Mouse (Mus musculus) natural killer cell, adult 2 months (primary cell): ENCODE data around the gene B020031M17Rik.
"Not testable (repeated sequence)": the region's sequence is repeated elsewhere in the genome, so short reads cannot be mapped to it uniquely, and the experiment has no call there.

Experiments
- DNase-seq, 2 experiments: peaks; one replicate each; pipeline ENCODE4 v3.0.0; 2022; ENCODE audit warnings: low spot score in 2 of 2

The B020031M17Rik gene

GRCm38 (mm10) chr13:119950706-119951105, at the start of gene B020031M17Rik:
Gene B020031M17Rik, minus strand, starts transcription at chr13:119950806.
- DNase-seq: not testable (repeated sequence)

GRCm38 (mm10) chr13:119999215-119999614, 48.6 kb upstream of the B020031M17Rik start:
- not testable (repeated sequence) for DNase-seq

GRCm38 (mm10) chr13:119998442-119999086, 48.0 kb upstream of the B020031M17Rik start:
- not testable (repeated sequence) for DNase-seq

GRCm38 (mm10) chr13:119991917-119992496, 41.4 kb upstream of the B020031M17Rik start:
- not testable (repeated sequence) for DNase-seq

GRCm38 (mm10) chr13:119991264-119991663, 40.7 kb upstream of the B020031M17Rik start:
- not testable (repeated sequence) for DNase-seq

- not testable (repeated sequence) for DNase-seq
Observed at GRCm38 (mm10) chr13:119969163-119969562, 18.6 kb upstream of the B020031M17Rik start.

- DNase-seq: not testable (repeated sequence)
Observed at GRCm38 (mm10) chr13:119968193-119968592, 17.6 kb upstream of the B020031M17Rik start.

- DNase-seq: not testable (repeated sequence)
Observed at GRCm38 (mm10) chr13:119965968-119966367, 15.4 kb upstream of the B020031M17Rik start.

GRCm38 (mm10) chr13:119965302-119965952, 14.8 kb upstream of the B020031M17Rik start:
- DNase-seq: not testable (repeated sequence)

- not testable (repeated sequence) for DNase-seq
Observed at GRCm38 (mm10) chr13:119962856-119963255, 12.2 kb upstream of the B020031M17Rik start.

GRCm38 (mm10) chr13:119955567-119955966, 5.0 kb upstream of the B020031M17Rik start:
- not testable (repeated sequence) for DNase-seq

- not testable (repeated sequence) for DNase-seq
Observed at GRCm38 (mm10) chr13:119955089-119955488, 4.5 kb upstream of the B020031M17Rik start.

- DNase-seq: not testable (repeated sequence)
Observed at GRCm38 (mm10) chr13:119929172-119929571, 21.4 kb downstream of the B020031M17Rik start, which contains the start of gene Gm21761. Gene Gm21761, minus strand, starts transcription at chr13:119929272.

GRCm38 (mm10) chr13:119924597-119925340, 25.8 kb downstream of the B020031M17Rik start:
- DNase-seq: not testable (repeated sequence)

GRCm38 (mm10) chr13:119916966-119917722, 33.5 kb downstream of the B020031M17Rik start:
- not testable (repeated sequence) for DNase-seq

- not testable (repeated sequence) for DNase-seq
Observed at GRCm38 (mm10) chr13:119916449-119916848, 34.2 kb downstream of the B020031M17Rik start.
